Mouse (Mus musculus): Measurements from ENCODE around the gene Gkap1.

The Gkap1 gene

GRCm38 (mm10) chr13:58275599-58275998 is at the start of gene Gkap1:
Gene Gkap1 (minus strand): TSS chr13:58275699.
- no peak for DNase-seq (ENCODE audit: low spot score)

GRCm38 (mm10) chr13:58317768-58318167 is 42.3 kb upstream of the Gkap1 start:
- no peak for DNase-seq (ENCODE audit: low spot score)

GRCm38 (mm10) chr13:58314991-58315390 is 39.5 kb upstream of the Gkap1 start:
- no peak for DNase-seq (ENCODE audit: low spot score)

- DNase-seq (ENCODE audit: low spot score) = no peak
These were observed 38.3 kb upstream of the Gkap1 start for GRCm38 (mm10) chr13:58313758-58314157.

GRCm38 (mm10) chr13:58311351-58311750 is 35.9 kb upstream of the Gkap1 start:
- no peak for DNase-seq (ENCODE audit: low spot score)

- no peak for DNase-seq (ENCODE audit: low spot score)
These were observed 34.0 kb upstream of the Gkap1 start for GRCm38 (mm10) chr13:58309499-58309898.

GRCm38 (mm10) chr13:58307453-58307852 is 32.0 kb upstream of the Gkap1 start:
- DNase-seq (ENCODE audit: low spot score) = no peak

- no peak for DNase-seq (ENCODE audit: low spot score)
These were observed 29.7 kb upstream of the Gkap1 start for GRCm38 (mm10) chr13:58305230-58305629.

GRCm38 (mm10) chr13:58302421-58303145 is 27.1 kb upstream of the Gkap1 start:
- DNase-seq (ENCODE audit: low spot score) = no peak

- no peak for DNase-seq (ENCODE audit: low spot score)
These were observed 26.5 kb upstream of the Gkap1 start for GRCm38 (mm10) chr13:58301961-58302360.

GRCm38 (mm10) chr13:58298756-58299155 is 23.3 kb upstream of the Gkap1 start:
- DNase-seq (ENCODE audit: low spot score) = no peak

GRCm38 (mm10) chr13:58295582-58295981 is 20.1 kb upstream of the Gkap1 start:
- peak; percentile 52 for DNase-seq (ENCODE audit: low spot score)

- DNase-seq (ENCODE audit: low spot score) = peak; percentile 19
These were observed 17.3 kb upstream of the Gkap1 start for GRCm38 (mm10) chr13:58292811-58293210.

GRCm38 (mm10) chr13:58289308-58289707 is 13.8 kb upstream of the Gkap1 start:
- no peak for DNase-seq (ENCODE audit: low spot score)

GRCm38 (mm10) chr13:58287822-58288221 is 12.3 kb upstream of the Gkap1 start:
- peak; percentile 71 for DNase-seq (ENCODE audit: low spot score)

- DNase-seq (ENCODE audit: low spot score) = no peak
These were observed 8.0 kb upstream of the Gkap1 start for GRCm38 (mm10) chr13:58283466-58283865.

- DNase-seq (ENCODE audit: low spot score) = no peak
These were observed 6.4 kb upstream of the Gkap1 start for GRCm38 (mm10) chr13:58281936-58282335.

- no peak for DNase-seq (ENCODE audit: low spot score)
These were observed 5.0 kb upstream of the Gkap1 start for GRCm38 (mm10) chr13:58280528-58280927.

- no peak for DNase-seq (ENCODE audit: low spot score)
These were observed 757 bp upstream of the Gkap1 start for GRCm38 (mm10) chr13:58276256-58276655.

- no peak for DNase-seq (ENCODE audit: low spot score)
These were observed 423 bp downstream of the Gkap1 start for GRCm38 (mm10) chr13:58275076-58275475.

- peak; percentile 87 for DNase-seq (ENCODE audit: low spot score)
These were observed 1.1 kb downstream of the Gkap1 start for GRCm38 (mm10) chr13:58274259-58274991.

GRCm38 (mm10) chr13:58273411-58274258 is 1.9 kb downstream of the Gkap1 start:
- DNase-seq (ENCODE audit: low spot score) = peak; percentile 56

GRCm38 (mm10) chr13:58266864-58267263 is 8.6 kb downstream of the Gkap1 start:
- DNase-seq (ENCODE audit: low spot score) = no peak

Data from MN1 (cell line).